Mouse (Mus musculus): ENCODE measurements around the gene Rpp25l. TPM values are rescaled to one million over a fixed set of nuclear protein-coding genes. Genes with fewer than 3 reads are reported as not detected.

The Rpp25l gene
- polyA plus RNA-seq, 1 experiment from 2014 or later = 51.6 TPM

- Histone ChIP-seq H3K4me1 (ENCODE audit: control insufficient read depth, insufficient read depth, low read length) (peaks cover 41% of the 10 kb centered on the region), H3K27me3 (ENCODE audit: control insufficient read depth, insufficient read depth, low read length) (no peaks in the 10 kb centered on the region), H3K36me3 (ENCODE audit: control insufficient read depth, insufficient read depth, low read length) (peaks cover 5% of the 10 kb centered on the region; the same call in 1 of the 2 replicates), H3K4me2 (no peak overlapping the region), H3K9me3 (replicated peaks; ENCODE audit: control insufficient read depth, low read length) (no peaks in the 10 kb centered on the region), H3K9ac (ENCODE audit: low read depth, low read length) (0 out of 2 replicates have a peak overlapping the region, but pooled peaks have one; percentile 43), H3K4me3 (ENCODE audit: low read depth, low read length) (no peak overlapping the region), H3K27ac (ENCODE audit: low read depth, low read length) (peak overlapping the region; percentile 87; the same call in 1 of the 2 replicates)
- WGBS (ENCODE audit: insufficient replicate concordance) = 88% methylated on average over 4 of the region's 4 CpGs
- ATAC-seq (replicated peaks; ENCODE audit: insufficient number of reproducible peaks, low FRiP score, low TSS enrichment) = no peak
Measured at GRCm38 (mm10) chr4:41758701-41759100, 45.4 kb upstream of the Rpp25l start.

GRCm38 (mm10) chr4:41758021-41758420, 44.7 kb upstream of the Rpp25l start:
- H3K9ac ChIP-seq (ENCODE audit: low read depth, low read length) = no peak overlapping the region
- no peak overlapping the region for H3K4me2 ChIP-seq
- H3K4me1 ChIP-seq (ENCODE audit: control insufficient read depth, insufficient read depth, low read length) = peaks cover 41% of the 10 kb centered on the region
- no peak overlapping the region for H3K27ac ChIP-seq (ENCODE audit: low read depth, low read length)
- no peaks in the 10 kb centered on the region for H3K9me3 ChIP-seq (replicated peaks; ENCODE audit: control insufficient read depth, low read length)
- H3K27me3 ChIP-seq (ENCODE audit: control insufficient read depth, insufficient read depth, low read length) = no peaks in the 10 kb centered on the region
- H3K4me3 ChIP-seq (ENCODE audit: low read depth, low read length) = no peak overlapping the region
- ATAC-seq (replicated peaks; ENCODE audit: insufficient number of reproducible peaks, low FRiP score, low TSS enrichment) = no peak
- peaks cover 5% of the 10 kb centered on the region; the same call in 1 of the 2 replicates for H3K36me3 ChIP-seq (ENCODE audit: control insufficient read depth, insufficient read depth, low read length)
- WGBS (ENCODE audit: insufficient replicate concordance) = 82% methylated on average over 11 of the region's 11 CpGs

GRCm38 (mm10) chr4:41757321-41757720, 44.0 kb upstream of the Rpp25l start:
- Histone ChIP-seq H3K27ac (ENCODE audit: low read depth, low read length) (no peak overlapping the region), H3K27me3 (ENCODE audit: control insufficient read depth, insufficient read depth, low read length) (no peaks in the 10 kb centered on the region), H3K4me2 (no peak overlapping the region), H3K4me3 (ENCODE audit: low read depth, low read length) (no peak overlapping the region), H3K9me3 (replicated peaks; ENCODE audit: control insufficient read depth, low read length) (no peaks in the 10 kb centered on the region), H3K4me1 (ENCODE audit: control insufficient read depth, insufficient read depth, low read length) (peaks cover 41% of the 10 kb centered on the region), H3K9ac (ENCODE audit: low read depth, low read length) (no peak overlapping the region; the same call in 1 of the 2 replicates), H3K36me3 (ENCODE audit: control insufficient read depth, insufficient read depth, low read length) (peaks cover 5% of the 10 kb centered on the region; the same call in 1 of the 2 replicates)
- ATAC-seq (replicated peaks; ENCODE audit: insufficient number of reproducible peaks, low FRiP score, low TSS enrichment) = no peak
- 90% methylated on average over 13 of the region's 13 CpGs for WGBS (ENCODE audit: insufficient replicate concordance)

GRCm38 (mm10) chr4:41756440-41756839, 43.1 kb upstream of the Rpp25l start:
- 75% methylated on average over 8 of the region's 8 CpGs for WGBS (ENCODE audit: insufficient replicate concordance)
- H3K4me3 ChIP-seq (ENCODE audit: low read depth, low read length) = peak overlapping the region; percentile 77
- no peaks in the 10 kb centered on the region for H3K27me3 ChIP-seq (ENCODE audit: control insufficient read depth, insufficient read depth, low read length)
- no peak overlapping the region for H3K27ac ChIP-seq (ENCODE audit: low read depth, low read length)
- H3K9me3 ChIP-seq (replicated peaks; ENCODE audit: control insufficient read depth, low read length) = no peaks in the 10 kb centered on the region
- peaks cover 33% of the 10 kb centered on the region for H3K4me1 ChIP-seq (ENCODE audit: control insufficient read depth, insufficient read depth, low read length)
- no peak for ATAC-seq (replicated peaks; ENCODE audit: insufficient number of reproducible peaks, low FRiP score, low TSS enrichment)
- H3K9ac ChIP-seq (ENCODE audit: low read depth, low read length) = peak overlapping the region; percentile 94
- H3K36me3 ChIP-seq (ENCODE audit: control insufficient read depth, insufficient read depth, low read length) = peaks cover 5% of the 10 kb centered on the region; the same call in 1 of the 2 replicates
- peak overlapping the region; percentile 90 for H3K4me2 ChIP-seq

GRCm38 (mm10) chr4:41755338-41756305, 42.3 kb upstream of the Rpp25l start, which contains the start of gene Sigmar1:
Gene Sigmar1 (minus strand): TSS chr4:41756157.
- ATAC-seq (replicated peaks; ENCODE audit: insufficient number of reproducible peaks, low FRiP score, low TSS enrichment) = peak; percentile 77
- Histone ChIP-seq H3K4me1 (ENCODE audit: control insufficient read depth, insufficient read depth, low read length) (peaks cover 25% of the 10 kb centered on the region), H3K36me3 (ENCODE audit: control insufficient read depth, insufficient read depth, low read length) (peaks cover 5% of the 10 kb centered on the region; the same call in 1 of the 2 replicates), H3K9ac (ENCODE audit: low read depth, low read length) (peak within 1 kb of the TSS; percentile 94), H3K27ac (ENCODE audit: low read depth, low read length) (peak within 1 kb of the TSS; percentile 85), H3K4me2 (peak within 1 kb of the TSS; percentile 90), H3K27me3 (ENCODE audit: control insufficient read depth, insufficient read depth, low read length) (no peaks in the 10 kb centered on the region), H3K9me3 (replicated peaks; ENCODE audit: control insufficient read depth, low read length) (no peaks in the 10 kb centered on the region), H3K4me3 (ENCODE audit: low read depth, low read length) (peak within 1 kb of the TSS; percentile 77)
- under 1% methylated on average over 57 of the region's 57 CpGs for WGBS (ENCODE audit: insufficient replicate concordance)

- no peaks in the 10 kb centered on the region for H3K27me3 ChIP-seq (ENCODE audit: control insufficient read depth, insufficient read depth, low read length)
- peak within 1 kb of the TSS; percentile 94 for H3K9ac ChIP-seq (ENCODE audit: low read depth, low read length)
- WGBS (ENCODE audit: insufficient replicate concordance) = 12% methylated on average over 14 of the region's 14 CpGs
- peak within 1 kb of the TSS; percentile 77 for H3K4me3 ChIP-seq (ENCODE audit: low read depth, low read length)
- ATAC-seq (replicated peaks; ENCODE audit: insufficient number of reproducible peaks, low FRiP score, low TSS enrichment) = peak; percentile 41; the same call in 1 of the 2 replicates
- H3K9me3 ChIP-seq (replicated peaks; ENCODE audit: control insufficient read depth, low read length) = no peaks in the 10 kb centered on the region
- H3K27ac ChIP-seq (ENCODE audit: low read depth, low read length) = peak within 1 kb of the TSS; percentile 85
- H3K36me3 ChIP-seq (ENCODE audit: control insufficient read depth, insufficient read depth, low read length) = peaks cover 5% of the 10 kb centered on the region; the same call in 1 of the 2 replicates
- peak within 1 kb of the TSS; percentile 90 for H3K4me2 ChIP-seq
- H3K4me1 ChIP-seq (ENCODE audit: control insufficient read depth, insufficient read depth, low read length) = peaks cover 25% of the 10 kb centered on the region
Measured at GRCm38 (mm10) chr4:41754797-41755337, 41.5 kb upstream of the Rpp25l start, which contains the start of gene Galt. Gene Galt (plus strand): TSS chr4:41755228.

GRCm38 (mm10) chr4:41745021-41745420, 31.7 kb upstream of the Rpp25l start:
- H3K27me3 ChIP-seq (ENCODE audit: control insufficient read depth, insufficient read depth, low read length) = no peaks in the 10 kb centered on the region
- WGBS (ENCODE audit: insufficient replicate concordance) = 64% methylated on average over 1 of the region's 1 CpGs
- H3K4me2 ChIP-seq = no peak overlapping the region
- no peak overlapping the region for H3K4me3 ChIP-seq (ENCODE audit: low read depth, low read length)
- H3K27ac ChIP-seq (ENCODE audit: low read depth, low read length) = no peak overlapping the region
- no peak overlapping the region for H3K9ac ChIP-seq (ENCODE audit: low read depth, low read length)
- no peaks in the 10 kb centered on the region for H3K36me3 ChIP-seq (ENCODE audit: control insufficient read depth, insufficient read depth, low read length)
- H3K9me3 ChIP-seq (replicated peaks; ENCODE audit: control insufficient read depth, low read length) = no peaks in the 10 kb centered on the region; the same call in 1 of the 2 replicates
- no peak for ATAC-seq (replicated peaks; ENCODE audit: insufficient number of reproducible peaks, low FRiP score, low TSS enrichment)
- H3K4me1 ChIP-seq (ENCODE audit: control insufficient read depth, insufficient read depth, low read length) = peaks cover 7% of the 10 kb centered on the region; the same call in 1 of the 2 replicates

- Histone ChIP-seq H3K4me2 (no peak overlapping the region), H3K36me3 (ENCODE audit: control insufficient read depth, insufficient read depth, low read length) (0 out of 2 replicates have a peak, but pooled peaks cover under 1% of the 10 kb centered on the region), H3K9me3 (replicated peaks; ENCODE audit: control insufficient read depth, low read length) (no peaks in the 10 kb centered on the region; the same call in 1 of the 2 replicates), H3K27me3 (ENCODE audit: control insufficient read depth, insufficient read depth, low read length) (no peaks in the 10 kb centered on the region), H3K4me1 (ENCODE audit: control insufficient read depth, insufficient read depth, low read length) (peaks cover 7% of the 10 kb centered on the region; the same call in 1 of the 2 replicates), H3K4me3 (ENCODE audit: low read depth, low read length) (no peak overlapping the region), H3K9ac (ENCODE audit: low read depth, low read length) (no peak overlapping the region), H3K27ac (ENCODE audit: low read depth, low read length) (no peak overlapping the region)
- 78% methylated on average over 2 of the region's 2 CpGs for WGBS (ENCODE audit: insufficient replicate concordance)
- no peak for ATAC-seq (replicated peaks; ENCODE audit: insufficient number of reproducible peaks, low FRiP score, low TSS enrichment)
Measured at GRCm38 (mm10) chr4:41744131-41744530, 30.8 kb upstream of the Rpp25l start.

All from heart, embryonic 11.5 days (tissue).